Mouse (Mus musculus): Measurements from ENCODE around the gene Artn. TPM values are rescaled to one million over a fixed set of nuclear protein-coding genes. Genes with fewer than 3 reads are reported as not detected.

Gene Artn
- polyA plus RNA-seq, 1 experiment from 2014 or later: 1.1 TPM

GRCm38 (mm10) chr4:117917847-117918246 lies 11.7 kb downstream of the Artn start:
- WGBS: 94% methylated on average over 4 of the region's 4 CpGs
- Histone ChIP-seq H3K9ac (replicated peaks) (no peak overlapping the region), H3K4me1 (peaks cover 25% of the 10 kb centered on the region), H3K4me2 (no peak overlapping the region), H3K9me3 (replicated peaks) (no peaks in the 10 kb centered on the region), H3K4me3 (replicated peaks) (no peak overlapping the region), H3K27ac (replicated peaks) (no peak overlapping the region), H3K27me3 (replicated peaks) (no peaks in the 10 kb centered on the region; the same call in 1 of the 2 replicates), H3K36me3 (no peaks in the 10 kb centered on the region)
- no peak for ATAC-seq (ENCODE audit: low FRiP score)

- Histone ChIP-seq H3K36me3 (no peaks in the 10 kb centered on the region), H3K9me3 (replicated peaks) (no peaks in the 10 kb centered on the region), H3K9ac (replicated peaks) (no peak overlapping the region), H3K27ac (replicated peaks) (no peak overlapping the region), H3K27me3 (replicated peaks) (no peaks in the 10 kb centered on the region), H3K4me3 (replicated peaks) (no peak overlapping the region), H3K4me1 (peaks cover 29% of the 10 kb centered on the region), H3K4me2 (no peak overlapping the region)
- ATAC-seq (ENCODE audit: low FRiP score): no peak
- 96% methylated on average over 4 of the region's 4 CpGs for WGBS
Measured at GRCm38 (mm10) chr4:117917402-117917801, 12.2 kb downstream of the Artn start.

DNA sequence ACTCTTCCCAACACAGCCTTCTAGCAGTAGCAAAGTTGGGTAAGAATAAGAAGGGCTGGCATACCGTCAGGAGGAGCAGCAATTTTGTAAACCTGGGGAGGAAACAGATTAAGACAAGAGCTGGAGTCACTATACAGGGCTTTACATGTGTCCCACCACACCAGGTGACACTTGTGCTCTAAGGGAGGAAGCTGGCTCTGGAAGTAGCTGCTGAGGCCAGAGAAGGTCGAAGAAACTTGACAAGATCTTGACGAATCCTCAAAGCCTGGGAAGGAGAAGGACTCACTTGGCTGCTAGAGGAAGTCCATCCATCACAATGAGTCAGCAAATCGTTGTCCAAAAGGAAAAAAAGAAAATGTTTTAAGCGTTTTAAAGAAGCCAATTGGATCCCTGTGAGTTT lies 13.2 kb downstream of the Artn start:
- ATAC-seq (ENCODE audit: low FRiP score): no peak
- Histone ChIP-seq H3K9me3 (replicated peaks) (no peaks in the 10 kb centered on the region), H3K4me3 (replicated peaks) (no peak overlapping the region), H3K27me3 (replicated peaks) (no peaks in the 10 kb centered on the region), H3K36me3 (peaks cover 6% of the 10 kb centered on the region), H3K4me1 (peaks cover 39% of the 10 kb centered on the region), H3K27ac (replicated peaks) (no peak overlapping the region), H3K9ac (replicated peaks) (no peak overlapping the region), H3K4me2 (peak overlapping the region; percentile 99)
- WGBS: 85% methylated on average over 5 of the region's 5 CpGs

DNA sequence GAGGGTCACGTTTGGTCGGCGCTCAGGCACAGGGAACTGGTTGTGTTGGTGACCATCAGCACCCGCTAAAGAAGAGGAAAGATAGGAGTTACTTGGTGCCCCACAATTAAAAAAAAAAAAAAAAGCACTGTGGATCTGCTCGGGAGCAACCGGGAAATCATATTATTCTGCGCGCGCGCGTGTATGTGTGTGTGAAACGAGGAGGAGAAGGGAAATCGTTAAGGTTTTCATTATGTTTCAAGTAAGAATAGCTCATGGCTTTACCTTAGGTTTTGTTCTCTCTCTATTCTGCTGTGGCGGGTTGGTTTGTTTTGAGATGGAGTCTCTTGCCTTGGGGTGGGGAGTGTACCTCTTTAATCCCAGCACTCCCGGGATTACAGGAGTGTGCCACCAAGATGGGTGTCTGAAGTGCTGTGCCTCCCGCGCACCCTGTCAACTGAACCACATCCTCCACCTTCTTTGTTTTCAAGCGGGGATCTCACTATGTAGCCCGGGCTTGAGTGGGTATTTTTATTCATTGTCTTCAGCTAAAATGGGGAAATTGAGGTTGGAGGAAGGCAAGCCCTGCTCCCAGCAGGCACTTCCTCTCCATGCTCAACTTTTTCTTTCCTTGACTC lies 14.0 kb downstream of the Artn start:
- ATAC-seq (ENCODE audit: low FRiP score): peak; percentile 3; the same call in 1 of the 2 replicates
- H3K9ac ChIP-seq (replicated peaks): peak overlapping the region; percentile 87
- peaks cover 47% of the 10 kb centered on the region for H3K4me1 ChIP-seq
- WGBS: 5% methylated on average over 19 of the region's 19 CpGs
- H3K36me3 ChIP-seq: peaks cover 14% of the 10 kb centered on the region
- peak overlapping the region; percentile 88 for H3K4me3 ChIP-seq (replicated peaks)
- H3K4me2 ChIP-seq: peak overlapping the region; percentile 99
- H3K27ac ChIP-seq (replicated peaks): peak overlapping the region; percentile 90
- no peaks in the 10 kb centered on the region for H3K9me3 ChIP-seq (replicated peaks)
- H3K27me3 ChIP-seq (replicated peaks): no peaks in the 10 kb centered on the region

DNA sequence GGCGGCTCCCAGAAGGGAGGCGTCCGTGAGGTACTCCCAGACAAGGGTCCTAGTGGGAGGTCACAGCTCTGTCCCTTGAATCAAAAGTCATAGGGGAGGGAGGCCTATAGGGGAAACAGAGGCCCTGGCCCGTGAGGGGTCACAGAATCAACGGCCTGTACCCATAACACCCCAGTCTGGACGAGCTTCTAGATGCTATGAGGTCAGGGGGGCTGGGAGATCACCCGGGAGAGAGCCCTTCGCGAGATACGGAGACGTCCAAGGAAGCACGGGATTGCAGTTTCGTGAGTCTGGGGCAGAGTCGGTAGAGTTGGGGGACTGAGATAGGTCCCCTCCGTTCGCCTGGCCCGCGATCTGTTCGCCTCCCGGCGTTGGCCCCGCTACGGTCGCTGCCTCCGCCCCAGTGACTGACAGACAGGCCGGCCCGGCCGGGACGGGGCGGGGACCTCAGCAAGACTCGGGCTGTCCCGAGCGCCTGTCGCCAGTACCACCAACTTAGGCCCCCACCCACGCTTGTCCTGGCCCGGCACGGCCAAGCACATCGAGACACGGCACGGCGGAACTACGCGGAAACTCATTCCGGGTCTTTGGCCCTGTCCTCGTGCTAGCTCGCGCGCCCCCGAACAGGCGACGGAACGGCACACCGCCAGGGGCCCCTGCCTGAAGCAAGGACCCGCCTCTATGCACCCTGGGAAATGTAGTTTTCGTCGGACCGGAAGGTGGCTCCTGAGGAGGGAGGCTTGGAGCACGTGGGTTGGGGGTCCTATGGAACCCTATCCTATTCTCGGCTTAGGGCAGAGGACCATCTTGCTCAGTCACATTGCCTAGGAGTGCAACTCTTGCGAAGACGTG lies 14.7 kb downstream of the Artn start, which contains the start of gene Ipo13:
Gene Ipo13 (minus strand): TSS at position 409 of the 852 bp plus-strand sequence.
- Histone ChIP-seq H3K36me3 (peaks cover 15% of the 10 kb centered on the region), H3K4me1 (peaks cover 55% of the 10 kb centered on the region), H3K9ac (replicated peaks) (peak within 1 kb of the TSS; percentile 87), H3K4me2 (peak within 1 kb of the TSS; percentile 99), H3K4me3 (replicated peaks) (peak within 1 kb of the TSS; percentile 88), H3K27me3 (replicated peaks) (no peaks in the 10 kb centered on the region), H3K27ac (replicated peaks) (peak within 1 kb of the TSS; percentile 90), H3K9me3 (replicated peaks) (no peaks in the 10 kb centered on the region)
- under 1% methylated on average over 61 of the region's 61 CpGs for WGBS
- ATAC-seq (ENCODE audit: low FRiP score): peak; percentile 95

DNA sequence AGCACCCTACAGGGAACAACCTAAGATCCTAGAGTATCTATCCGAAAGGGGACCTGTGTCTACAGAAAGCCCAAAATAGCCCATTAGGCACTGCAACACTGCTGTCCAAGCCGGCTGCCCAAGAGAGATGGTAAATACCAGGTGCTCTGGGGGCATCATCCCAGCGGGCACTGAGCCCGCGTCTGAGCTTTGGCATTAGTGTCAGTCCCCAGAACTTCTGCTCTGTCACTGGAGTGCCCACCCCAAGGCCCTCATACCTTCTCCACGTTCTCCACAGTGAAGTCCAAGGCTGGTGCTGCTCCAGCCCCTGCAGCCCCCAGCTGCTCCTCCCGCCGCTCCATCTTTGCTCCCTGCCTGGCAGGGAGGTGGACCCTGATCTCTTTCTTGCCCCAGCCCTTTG lies 15.5 kb downstream of the Artn start:
- Histone ChIP-seq H3K27me3 (replicated peaks) (no peaks in the 10 kb centered on the region), H3K36me3 (peaks cover 15% of the 10 kb centered on the region), H3K4me1 (peaks cover 63% of the 10 kb centered on the region), H3K27ac (replicated peaks) (peak overlapping the region; percentile 90), H3K9me3 (replicated peaks) (no peaks in the 10 kb centered on the region), H3K4me2 (peak overlapping the region; percentile 99), H3K4me3 (replicated peaks) (peak overlapping the region; percentile 88), H3K9ac (replicated peaks) (peak overlapping the region; percentile 87)
- 18% methylated on average over 8 of the region's 8 CpGs for WGBS
- 0 out of 2 replicates have a peak, but pooled peaks have one; percentile 1 for ATAC-seq (ENCODE audit: low FRiP score)

DNA sequence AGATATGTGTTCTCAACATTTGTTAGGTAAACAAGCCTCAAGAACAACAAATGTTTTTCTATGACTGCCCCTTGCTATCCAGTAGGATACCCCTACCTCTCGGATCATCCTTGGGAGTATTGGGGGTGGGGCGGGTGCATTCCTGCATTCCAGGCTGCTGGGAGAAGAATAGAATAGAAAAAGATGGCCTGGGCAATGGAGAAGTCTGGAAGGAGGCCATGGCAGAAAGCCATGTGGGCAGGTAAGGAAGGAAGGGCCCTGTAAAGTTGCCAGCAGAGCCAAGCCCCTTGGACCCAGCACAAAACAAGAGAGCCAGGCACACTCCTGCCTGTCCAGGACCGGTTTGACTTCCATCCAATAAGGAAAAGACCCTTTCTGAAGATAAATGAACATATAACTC lies 16.1 kb downstream of the Artn start:
- ATAC-seq (ENCODE audit: low FRiP score): no peak
- peak overlapping the region; percentile 87 for H3K9ac ChIP-seq (replicated peaks)
- H3K4me2 ChIP-seq: peak overlapping the region; percentile 99
- peaks cover 69% of the 10 kb centered on the region for H3K4me1 ChIP-seq
- peak overlapping the region; percentile 88 for H3K4me3 ChIP-seq (replicated peaks)
- no peaks in the 10 kb centered on the region for H3K9me3 ChIP-seq (replicated peaks)
- no peak overlapping the region for H3K27ac ChIP-seq (replicated peaks)
- peaks cover 15% of the 10 kb centered on the region for H3K36me3 ChIP-seq
- H3K27me3 ChIP-seq (replicated peaks): no peaks in the 10 kb centered on the region
- 60% methylated on average over 3 of the region's 3 CpGs for WGBS

GRCm38 (mm10) chr4:117912685-117913273 lies 16.8 kb downstream of the Artn start:
- Histone ChIP-seq H3K9ac (replicated peaks) (peak overlapping the region; percentile 87; the same call in 1 of the 2 replicates), H3K4me1 (peaks cover 75% of the 10 kb centered on the region), H3K27me3 (replicated peaks) (no peaks in the 10 kb centered on the region), H3K4me3 (replicated peaks) (peak overlapping the region; percentile 88), H3K9me3 (replicated peaks) (no peaks in the 10 kb centered on the region), H3K4me2 (peak overlapping the region; percentile 99), H3K27ac (replicated peaks) (no peak overlapping the region), H3K36me3 (peaks cover 15% of the 10 kb centered on the region)
- 57% methylated on average over 7 of the region's 7 CpGs for WGBS
- ATAC-seq (ENCODE audit: low FRiP score): no peak

GRCm38 (mm10) chr4:117912131-117912561 lies 17.4 kb downstream of the Artn start:
- 92% methylated on average over 13 of the region's 13 CpGs for WGBS
- H3K9ac ChIP-seq (replicated peaks): 0 out of 2 replicates have a peak overlapping the region, but pooled peaks have one; percentile 10

GRCm38 (mm10) chr4:117908834-117909453 lies 20.6 kb downstream of the Artn start:
- 31% methylated on average over 8 of the region's 8 CpGs for WGBS
- H3K36me3 ChIP-seq: peaks cover 37% of the 10 kb centered on the region
- H3K4me1 ChIP-seq: peaks cover 68% of the 10 kb centered on the region
- H3K9me3 ChIP-seq (replicated peaks): no peaks in the 10 kb centered on the region
- peak overlapping the region; percentile 30; the same call in 1 of the 2 replicates for H3K9ac ChIP-seq (replicated peaks)
- H3K27me3 ChIP-seq (replicated peaks): no peaks in the 10 kb centered on the region
- ATAC-seq (ENCODE audit: low FRiP score): peak; percentile 82
- H3K4me3 ChIP-seq (replicated peaks): peak overlapping the region; percentile 23
- peak overlapping the region; percentile 56 for H3K4me2 ChIP-seq
- peak overlapping the region; percentile 86 for H3K27ac ChIP-seq (replicated peaks)

More at GRCm38 (mm10) chr4:117912131-117912561, 17.4 kb downstream of the Artn start:
- Histone ChIP-seq H3K4me3 (replicated peaks) (no peak overlapping the region), H3K36me3 (peaks cover 15% of the 10 kb centered on the region), H3K4me2 (peak overlapping the region; percentile 99), H3K4me1 (peaks cover 79% of the 10 kb centered on the region), H3K27me3 (replicated peaks) (no peaks in the 10 kb centered on the region), H3K27ac (replicated peaks) (no peak overlapping the region), H3K9me3 (replicated peaks) (no peaks in the 10 kb centered on the region)
- no peak for ATAC-seq (ENCODE audit: low FRiP score)

- Histone ChIP-seq H3K4me1 (peaks cover 41% of the 10 kb centered on the region), H3K27ac (replicated peaks) (no peak overlapping the region), H3K36me3 (peaks cover 56% of the 10 kb centered on the region), H3K9ac (replicated peaks) (no peak overlapping the region), H3K9me3 (replicated peaks) (no peaks in the 10 kb centered on the region), H3K4me2 (no peak overlapping the region), H3K27me3 (replicated peaks) (no peaks in the 10 kb centered on the region), H3K4me3 (replicated peaks) (no peak overlapping the region)
- no peak for ATAC-seq (ENCODE audit: low FRiP score)
- WGBS: 94% methylated on average over 3 of the region's 3 CpGs
Measured at GRCm38 (mm10) chr4:117906196-117906595, 23.4 kb downstream of the Artn start.

Data from neural tube, embryonic 15.5 days (tissue).